Mouse (Mus musculus) megakaryocyte, embryonic 14.5 days (primary cell): ENCODE measurements around the gene Itga1. TPM values are rescaled to one million over a fixed set of nuclear protein-coding genes. Genes with fewer than 3 reads are reported as not detected.

Experiments
- H3K27me3 ChIP-seq: replicated peaks from 2 replicates; pipeline ENCODE3; 2012; ENCODE audit warnings: inconsistent platforms
- H3K36me3 ChIP-seq: replicated peaks from 2 replicates; pipeline ENCODE3; 2012; ENCODE audit warnings: low read length, inconsistent platforms, mixed read lengths
- H3K4me1 ChIP-seq: 2 replicates; pipeline ENCODE4 v1.6.1; 2012; ENCODE audit warnings: inconsistent platforms
- H3K4me3 ChIP-seq: replicated peaks from 2 replicates; pipeline ENCODE3; 2012; ENCODE audit warnings: moderate library complexity, mild to moderate bottlenecking, inconsistent platforms
- H3K9me3 ChIP-seq: 2 replicates; pipeline ENCODE4 v1.6.1; 2012; ENCODE audit warnings: inconsistent platforms
- FLI1 ChIP-seq: IDR thresholded peaks from 2 replicates; pipeline ENCODE4 v1.6.1; 2012; ENCODE audit warnings: low read length, inconsistent platforms, mixed read lengths
- GATA1 ChIP-seq: IDR thresholded peaks from 3 replicates; pipeline ENCODE4 v1.6.1; 2012; ENCODE audit warnings: mixed read lengths, low read length, inconsistent platforms, borderline replicate concordance
- polyA plus RNA-seq: library from polyadenylated mRNA; stranded (reverse); fragments of >175 nt; gene quantifications from 2 replicates; pipeline ENCODE4 v1.2.3, GENCODE M21; 2012; ENCODE audit warnings: low replicate concordance; ENCODE audit not compliant: insufficient read depth

Itga1 gene
- polyA plus RNA-seq, 1 experiment = 0.22 TPM

GRCm38 (mm10) chr13:115003444-115004053, 98.2 kb downstream of the Itga1 start:
- H3K4me1 ChIP-seq = peaks cover 15% of the 10 kb centered on the region
- H3K27me3 ChIP-seq = no peaks in the 10 kb centered on the region
- no peaks in the 10 kb centered on the region for H3K9me3 ChIP-seq
- no peak for TF ChIP-seq FLI1
- TF ChIP-seq GATA1 = no peak
- no peaks in the 10 kb centered on the region for H3K36me3 ChIP-seq
- H3K4me3 ChIP-seq = no peak overlapping the region

GRCm38 (mm10) chr13:115002837-115003236, 98.9 kb downstream of the Itga1 start:
- H3K9me3 ChIP-seq = no peaks in the 10 kb centered on the region
- TF ChIP-seq FLI1 (no peak), GATA1 (no peak)
- no peaks in the 10 kb centered on the region for H3K36me3 ChIP-seq
- no peaks in the 10 kb centered on the region for H3K27me3 ChIP-seq
- H3K4me3 ChIP-seq = no peak overlapping the region
- peaks cover 15% of the 10 kb centered on the region for H3K4me1 ChIP-seq

GRCm38 (mm10) chr13:115002155-115002554, 99.6 kb downstream of the Itga1 start:
- Histone ChIP-seq H3K4me3 (no peak overlapping the region), H3K27me3 (no peaks in the 10 kb centered on the region), H3K36me3 (no peaks in the 10 kb centered on the region), H3K4me1 (peaks cover 15% of the 10 kb centered on the region), H3K9me3 (no peaks in the 10 kb centered on the region)
- TF ChIP-seq GATA1 (no peak), FLI1 (no peak)

- H3K4me3 ChIP-seq = no peak overlapping the region
- no peaks in the 10 kb centered on the region for H3K9me3 ChIP-seq
- no peaks in the 10 kb centered on the region for H3K27me3 ChIP-seq
- TF ChIP-seq GATA1 = no peak
- TF ChIP-seq FLI1 = no peak
- H3K4me1 ChIP-seq = peaks cover 8% of the 10 kb centered on the region
- H3K36me3 ChIP-seq = no peaks in the 10 kb centered on the region
Measured at GRCm38 (mm10) chr13:114999582-114999981, 102.2 kb downstream of the Itga1 start.

- peaks cover 3% of the 10 kb centered on the region; the same call in 1 of the 2 replicates for H3K4me1 ChIP-seq
- no peak overlapping the region for H3K4me3 ChIP-seq
- TF ChIP-seq FLI1 = no peak
- TF ChIP-seq GATA1 = no peak
- H3K27me3 ChIP-seq = no peaks in the 10 kb centered on the region
- H3K36me3 ChIP-seq = no peaks in the 10 kb centered on the region
- no peaks in the 10 kb centered on the region for H3K9me3 ChIP-seq
Measured at GRCm38 (mm10) chr13:114998100-114998499, 103.7 kb downstream of the Itga1 start.

GRCm38 (mm10) chr13:114992260-114993014, 109.3 kb downstream of the Itga1 start:
- Histone ChIP-seq H3K4me1 (0 out of 2 replicates have a peak, but pooled peaks cover under 1% of the 10 kb centered on the region), H3K9me3 (no peaks in the 10 kb centered on the region), H3K36me3 (no peaks in the 10 kb centered on the region), H3K27me3 (no peaks in the 10 kb centered on the region), H3K4me3 (no peak overlapping the region)
- no peak for TF ChIP-seq GATA1
- no peak for TF ChIP-seq FLI1

- no peak for TF ChIP-seq FLI1
- no peak for TF ChIP-seq GATA1
- H3K36me3 ChIP-seq = no peaks in the 10 kb centered on the region
- no peaks in the 10 kb centered on the region for H3K9me3 ChIP-seq
- H3K4me3 ChIP-seq = no peak overlapping the region
- 0 out of 2 replicates have a peak, but pooled peaks cover 3% of the 10 kb centered on the region for H3K4me1 ChIP-seq
- H3K27me3 ChIP-seq = no peaks in the 10 kb centered on the region
Measured at GRCm38 (mm10) chr13:114987668-114988067, 114.1 kb downstream of the Itga1 start.

- no peak overlapping the region for H3K4me3 ChIP-seq
- H3K4me1 ChIP-seq = 0 out of 2 replicates have a peak, but pooled peaks cover 3% of the 10 kb centered on the region
- no peaks in the 10 kb centered on the region for H3K27me3 ChIP-seq
- H3K9me3 ChIP-seq = no peaks in the 10 kb centered on the region
- no peaks in the 10 kb centered on the region for H3K36me3 ChIP-seq
- no peak for TF ChIP-seq FLI1
- no peak for TF ChIP-seq GATA1
Measured at GRCm38 (mm10) chr13:114987161-114987560, 114.6 kb downstream of the Itga1 start.

- H3K4me1 ChIP-seq = 0 out of 2 replicates have a peak, but pooled peaks cover 3% of the 10 kb centered on the region
- no peaks in the 10 kb centered on the region for H3K27me3 ChIP-seq
- no peak overlapping the region for H3K4me3 ChIP-seq
- H3K9me3 ChIP-seq = no peaks in the 10 kb centered on the region
- TF ChIP-seq GATA1 (no peak), FLI1 (no peak)
- no peaks in the 10 kb centered on the region for H3K36me3 ChIP-seq
Measured at GRCm38 (mm10) chr13:114984658-114985057, 117.1 kb downstream of the Itga1 start.

- H3K9me3 ChIP-seq = no peaks in the 10 kb centered on the region
- 0 out of 2 replicates have a peak, but pooled peaks cover 3% of the 10 kb centered on the region for H3K4me1 ChIP-seq
- no peak for TF ChIP-seq FLI1
- no peak for TF ChIP-seq GATA1
- H3K27me3 ChIP-seq = no peaks in the 10 kb centered on the region
- H3K4me3 ChIP-seq = no peak overlapping the region
- no peaks in the 10 kb centered on the region for H3K36me3 ChIP-seq
Measured at GRCm38 (mm10) chr13:114983116-114983515, 118.6 kb downstream of the Itga1 start.
